Mouse (Mus musculus): ENCODE measurements around the gene Emilin3.
A peak's percentile ranks its signal among the peaks of the same experiment; 100 is the strongest.

The Emilin3 gene

DNA sequence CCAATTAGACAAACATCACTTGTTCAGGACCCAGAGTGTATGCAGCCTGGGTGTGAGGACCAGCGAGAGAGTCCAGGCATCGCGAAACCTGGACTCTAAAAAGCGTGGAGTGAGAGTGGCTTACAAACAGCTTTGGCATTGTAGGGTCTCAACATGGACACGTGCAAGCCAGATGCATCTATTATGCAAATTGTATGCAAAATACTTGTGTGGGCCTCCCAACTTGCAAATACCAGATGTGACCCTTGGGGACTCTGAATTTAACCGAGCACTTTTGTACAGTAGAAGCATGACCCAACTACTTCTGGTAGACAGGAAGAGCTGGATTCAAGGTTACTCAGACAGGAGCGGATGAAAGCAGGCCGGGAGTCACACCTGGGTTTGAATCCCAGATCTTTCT is 4.6 kb upstream of the Emilin3 start:
- DNase-seq (ENCODE audit: low spot score in 2 of 2): no peak

DNA sequence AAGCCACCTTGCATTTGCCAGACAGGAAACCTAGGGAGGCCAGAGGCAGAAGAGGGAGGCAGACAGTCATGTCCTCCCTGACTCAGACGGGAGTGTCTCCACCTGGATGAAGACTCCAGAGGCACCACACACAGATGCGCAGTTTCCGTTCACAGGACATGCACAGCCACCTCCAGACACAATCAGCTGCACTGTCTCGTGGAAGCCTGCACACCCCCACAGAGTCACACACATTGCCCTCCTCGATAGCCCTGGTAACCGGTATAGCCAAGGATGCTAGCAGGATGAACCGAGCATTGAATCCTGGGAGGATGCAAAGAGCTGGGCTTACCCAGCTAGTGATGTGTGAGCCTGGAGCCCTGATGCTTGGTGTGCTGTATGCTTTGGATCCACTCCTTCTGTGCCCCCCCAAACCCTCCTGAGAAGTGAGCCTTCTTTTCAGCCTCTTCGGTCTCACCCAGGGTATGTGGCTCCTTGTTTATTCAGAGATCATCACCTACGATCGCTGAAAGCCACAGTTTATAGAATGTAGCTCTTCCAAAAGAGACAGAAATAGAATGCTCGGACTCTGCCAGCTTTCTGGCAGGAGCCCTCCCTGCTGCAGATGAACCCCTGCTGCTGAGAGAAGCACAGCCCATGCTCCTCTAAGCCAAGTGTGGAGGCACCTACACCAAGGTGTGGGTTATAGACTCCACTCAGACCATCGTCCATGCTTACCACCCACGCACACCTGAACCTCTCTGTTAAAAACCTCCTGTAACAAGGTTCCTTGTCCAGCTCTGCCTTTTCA is 3.9 kb upstream of the Emilin3 start:
- no peak for DNase-seq (ENCODE audit: low spot score in 2 of 2)

DNA sequence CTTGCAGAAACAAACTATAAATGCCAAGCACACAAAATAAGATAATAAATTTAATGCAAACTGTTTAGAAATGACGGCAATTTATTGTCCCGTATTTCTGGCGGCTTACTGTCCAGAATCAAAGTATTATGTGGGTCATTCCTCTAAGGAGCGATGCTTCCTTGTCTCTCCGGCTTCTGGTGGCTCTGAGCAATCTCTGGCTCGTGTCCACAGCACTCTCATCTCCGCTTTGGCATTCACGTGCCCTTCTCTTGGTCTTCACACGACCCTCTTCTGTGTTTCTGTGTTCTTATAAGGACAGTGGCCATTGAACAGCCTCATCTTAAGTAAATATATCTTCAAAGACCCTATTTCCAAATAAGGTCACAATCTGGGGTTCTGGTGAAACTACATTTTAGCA is 2.5 kb upstream of the Emilin3 start:
- DNase-seq (ENCODE audit: low spot score in 2 of 2): no peak

DNA sequence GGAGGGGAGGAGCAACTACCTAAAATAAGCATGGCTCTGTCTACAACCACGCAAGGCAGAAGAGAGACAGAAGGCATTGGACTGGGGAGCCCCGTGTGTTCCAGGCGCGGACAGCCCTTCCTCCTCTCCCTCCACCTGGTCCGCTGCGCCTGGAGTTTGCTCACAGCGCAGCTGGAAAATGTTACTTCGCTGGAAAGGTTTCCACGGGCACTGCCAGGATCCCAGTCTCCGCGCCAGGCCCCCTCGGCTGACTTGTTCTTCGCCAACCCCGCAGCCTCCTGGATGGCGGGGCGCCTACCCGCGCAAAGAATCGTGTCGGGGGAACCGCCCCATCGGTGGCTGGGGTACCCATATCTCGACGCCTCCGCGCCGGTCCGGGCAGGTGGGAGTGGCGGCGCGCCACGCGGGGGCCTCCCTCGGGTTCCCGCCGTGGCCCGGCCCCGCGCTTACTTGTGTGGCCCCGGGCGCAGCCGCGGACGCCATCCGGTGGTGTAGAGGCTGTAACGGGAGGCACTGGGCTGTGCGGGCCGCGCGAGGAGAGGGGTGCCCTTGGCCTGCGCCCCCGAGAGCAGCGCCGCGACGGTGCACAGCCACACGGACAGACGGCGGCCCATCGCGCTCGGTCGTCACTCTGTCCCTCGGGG is 448 bp downstream of the Emilin3 start:
- no peak for DNase-seq (ENCODE audit: low spot score in 2 of 2)

DNA sequence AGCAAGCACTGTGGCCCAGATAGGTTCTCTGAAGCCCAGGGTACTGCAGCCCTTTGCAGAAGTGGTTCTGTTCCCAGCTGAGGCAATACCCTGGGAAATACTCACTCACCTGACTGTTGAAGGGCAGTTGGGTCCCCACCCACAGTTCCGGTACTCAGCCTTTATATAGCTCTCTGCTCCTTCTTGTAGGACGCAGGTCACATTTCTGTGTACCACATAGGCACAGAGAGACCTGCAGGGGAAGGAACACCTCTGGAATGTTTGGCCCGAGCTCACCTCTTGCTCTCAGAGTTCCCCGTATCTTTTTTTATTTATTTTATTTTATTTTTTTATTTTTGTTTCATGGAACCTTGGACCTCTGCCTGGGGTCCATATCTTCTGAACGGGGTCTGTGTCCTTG is 1.5 kb downstream of the Emilin3 start:
- DNase-seq (ENCODE audit: low spot score in 2 of 2): no peak

DNA sequence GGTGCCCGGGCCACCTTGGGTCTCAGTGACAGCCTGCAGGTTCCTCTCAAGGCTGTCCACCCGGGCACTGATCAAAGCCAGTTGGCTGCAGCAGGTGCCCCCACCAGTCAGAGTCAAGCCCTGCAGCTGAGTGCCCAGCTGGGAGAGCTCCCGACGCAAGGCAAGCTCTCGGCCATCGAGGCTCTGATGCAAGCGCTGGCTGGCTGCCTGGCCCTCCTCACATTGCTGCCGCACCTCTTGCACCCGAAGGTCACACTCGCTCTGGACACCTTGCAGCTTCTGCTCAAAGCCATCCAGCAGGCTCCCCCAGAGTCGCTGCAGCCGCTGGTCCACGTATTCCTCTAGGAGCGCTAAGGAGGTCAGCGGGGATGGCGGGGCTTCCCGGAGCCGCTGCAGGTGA is 3.5 kb downstream of the Emilin3 start:
- DNase-seq (ENCODE audit: low spot score in 2 of 2): no peak

DNA sequence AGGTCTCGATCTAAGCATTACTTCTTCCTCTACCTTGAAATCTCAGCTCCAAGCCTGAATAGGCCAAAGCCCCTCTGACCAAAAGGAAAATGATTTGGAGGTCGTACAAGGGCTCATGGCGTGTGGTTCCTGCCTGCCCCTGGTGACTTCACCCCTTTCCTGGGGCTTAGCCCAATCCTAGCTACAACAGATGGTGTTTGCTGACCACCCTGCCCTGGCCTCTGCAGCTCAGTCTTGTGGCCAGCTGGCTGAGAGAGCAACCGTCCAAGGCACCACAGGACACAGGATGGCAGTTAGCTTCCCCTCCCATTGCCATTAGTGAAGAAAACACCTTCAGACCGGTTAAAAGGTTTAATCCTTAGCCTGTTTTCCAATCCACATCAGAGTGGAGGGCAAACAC is 6.0 kb downstream of the Emilin3 start:
- no peak for DNase-seq (ENCODE audit: low spot score in 2 of 2)

DNA sequence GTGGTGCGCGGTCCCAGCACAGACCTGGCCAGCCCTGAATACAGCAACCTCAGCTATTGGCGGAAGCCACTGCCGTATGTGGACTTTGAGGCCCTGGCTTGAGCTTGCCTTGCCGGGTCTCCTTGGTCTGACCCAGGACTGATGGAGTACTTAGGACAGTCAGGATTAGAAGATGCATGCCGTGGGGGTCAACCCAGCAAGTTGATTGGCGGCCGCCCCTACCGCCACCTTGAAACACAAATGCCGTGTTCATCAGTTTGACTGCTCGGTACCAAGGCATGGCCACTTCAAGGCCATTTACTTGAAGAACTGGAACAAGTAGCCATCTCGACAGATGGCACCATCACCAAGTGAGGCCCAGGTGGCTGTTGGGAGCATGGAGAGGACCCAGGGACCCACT is 6.8 kb downstream of the Emilin3 start:
- DNase-seq (ENCODE audit: low spot score in 2 of 2): no peak

DNA sequence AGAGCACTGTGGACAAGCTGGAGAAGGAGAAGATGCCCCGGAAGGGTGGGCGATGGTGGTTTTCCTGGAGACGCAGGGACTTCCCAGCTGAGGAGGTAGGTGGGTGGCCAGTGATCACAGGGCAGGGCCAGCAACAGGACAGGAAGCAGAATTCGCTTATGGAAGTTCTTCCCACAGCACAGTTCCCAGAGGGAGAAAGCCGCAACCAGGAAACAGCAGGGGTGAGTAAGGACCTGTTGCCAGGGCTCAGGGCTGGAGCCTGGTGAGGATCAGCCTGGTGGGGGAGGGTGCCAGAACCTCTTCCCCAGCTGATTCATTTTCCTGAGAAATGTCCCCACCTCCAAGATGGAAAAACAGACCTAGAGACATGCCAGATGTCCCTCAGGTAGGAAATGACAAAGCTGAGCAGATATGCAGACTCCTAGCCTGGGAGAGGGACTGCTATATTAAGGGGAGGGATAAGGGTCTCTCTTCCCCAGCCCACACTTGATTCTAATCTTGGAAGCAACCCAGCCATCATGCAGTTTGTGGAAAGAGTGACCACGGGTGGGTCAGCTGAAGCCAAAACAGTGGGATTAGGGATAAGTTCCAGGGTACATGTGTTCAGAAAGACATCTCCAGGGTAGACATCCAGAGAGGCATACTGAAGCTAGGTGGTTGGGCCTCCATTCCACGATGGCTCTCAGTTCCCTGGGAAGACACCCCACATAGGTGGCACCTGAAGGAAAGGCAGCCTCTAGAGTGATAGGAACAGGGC is 10.3 kb downstream of the Emilin3 start:
- no peak for DNase-seq (ENCODE audit: low spot score in 2 of 2)

DNA sequence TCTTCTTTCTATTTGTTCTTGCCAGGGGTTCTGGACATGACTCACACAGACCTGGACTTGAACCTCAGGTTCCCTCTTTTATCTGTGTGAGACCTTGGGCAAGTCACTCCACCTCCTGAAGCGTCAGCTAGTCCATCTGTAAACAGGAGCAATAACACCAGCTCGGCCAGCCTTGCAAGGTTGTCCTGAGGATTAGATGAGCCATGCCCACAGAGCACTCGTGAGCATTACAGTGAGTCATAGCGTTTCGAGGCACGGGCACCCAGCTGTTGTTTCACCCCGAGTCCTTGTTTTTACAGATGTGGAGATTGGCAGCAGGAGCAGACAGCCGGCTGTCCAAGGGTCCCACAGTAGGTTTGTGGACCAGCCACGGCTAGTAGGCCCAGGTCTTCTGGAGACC is 20.4 kb downstream of the Emilin3 start:
- DNase-seq (ENCODE audit: low spot score in 2 of 2): no peak

DNA sequence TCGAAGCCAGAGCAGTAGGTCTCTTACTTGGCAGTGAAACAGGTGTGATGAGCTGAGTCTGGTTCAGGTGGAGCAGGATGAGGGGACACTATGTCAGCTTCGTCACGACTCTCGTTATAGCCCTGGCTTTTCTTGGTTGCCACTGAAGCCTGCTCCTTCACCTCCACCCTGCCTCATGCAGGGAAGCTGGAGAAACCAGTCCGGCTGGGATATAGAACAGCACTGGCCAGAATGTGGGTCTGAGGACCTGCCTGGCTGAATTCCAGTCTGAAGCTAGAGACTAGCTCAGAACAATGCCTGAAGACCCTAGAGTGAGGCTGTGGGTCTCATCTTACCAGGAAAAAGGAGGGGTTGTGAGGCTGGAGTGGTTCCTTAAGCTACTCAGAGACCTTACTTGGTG is 21.1 kb downstream of the Emilin3 start:
- no peak for DNase-seq (ENCODE audit: low spot score in 2 of 2)

DNA sequence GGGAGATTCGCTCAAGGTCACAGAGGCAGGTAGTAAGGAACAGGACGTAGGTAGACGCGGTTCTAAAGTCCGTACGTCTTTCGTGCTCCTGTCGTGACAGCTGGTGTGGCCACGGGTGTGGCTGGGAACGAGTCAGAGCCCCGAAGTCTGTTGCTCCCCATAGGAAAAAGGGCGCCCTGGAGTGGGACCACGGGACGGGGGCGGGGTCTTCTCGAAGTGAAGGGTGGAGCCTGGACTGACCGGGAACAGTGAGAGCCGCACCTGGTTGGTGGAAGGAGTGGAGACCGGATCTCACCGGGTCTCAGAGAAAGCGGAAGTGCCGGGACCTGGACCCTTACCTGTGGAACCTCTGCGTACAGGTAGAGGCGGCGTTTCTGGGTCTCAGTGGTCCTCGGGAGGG is 24.3 kb downstream of the Emilin3 start:
- DNase-seq (ENCODE audit: low spot score in 2 of 2): no peak

DNA sequence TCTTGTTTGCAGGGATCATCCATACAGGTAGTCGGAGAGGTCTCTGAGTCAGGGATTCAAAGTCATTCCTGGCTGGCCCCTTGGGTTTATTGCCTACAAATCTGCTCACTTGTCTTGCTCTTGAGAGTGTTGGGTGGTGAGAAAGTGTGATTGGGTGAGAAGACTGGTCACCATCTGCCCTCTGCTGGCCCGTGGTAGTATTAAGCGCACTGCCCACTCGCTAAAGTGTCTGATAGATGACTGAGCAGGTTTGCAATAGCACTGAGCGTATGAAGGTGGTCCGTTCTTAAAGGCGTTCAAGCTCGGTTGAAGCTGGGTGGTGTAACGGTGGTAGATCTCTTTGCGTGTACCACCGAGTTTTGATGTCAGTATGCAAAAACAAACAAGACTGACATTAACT is 24.8 kb downstream of the Emilin3 start:
- DNase-seq (ENCODE audit: low spot score in 2 of 2): peak; percentile 71 to 80

DNA sequence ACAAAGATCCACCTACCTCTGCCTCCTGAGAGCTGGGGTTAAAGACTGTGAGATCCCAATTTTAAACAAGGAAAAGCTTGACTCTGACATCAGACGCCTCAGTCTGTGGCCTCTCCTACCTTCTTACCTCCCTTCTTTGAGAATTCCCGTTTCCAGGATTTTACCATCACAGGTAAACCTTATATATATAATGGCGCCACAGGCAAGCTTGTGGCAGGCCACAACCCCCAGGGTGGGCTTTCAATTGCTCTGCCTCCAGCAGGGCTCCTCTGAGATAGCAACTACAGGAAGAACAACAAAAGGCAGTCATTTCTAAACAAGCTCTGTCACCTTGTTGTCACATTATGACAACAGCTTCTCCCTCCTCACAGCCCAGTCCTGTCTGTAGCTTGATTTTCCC is 25.9 kb downstream of the Emilin3 start:
- no peak for DNase-seq (ENCODE audit: low spot score in 2 of 2)

DNA sequence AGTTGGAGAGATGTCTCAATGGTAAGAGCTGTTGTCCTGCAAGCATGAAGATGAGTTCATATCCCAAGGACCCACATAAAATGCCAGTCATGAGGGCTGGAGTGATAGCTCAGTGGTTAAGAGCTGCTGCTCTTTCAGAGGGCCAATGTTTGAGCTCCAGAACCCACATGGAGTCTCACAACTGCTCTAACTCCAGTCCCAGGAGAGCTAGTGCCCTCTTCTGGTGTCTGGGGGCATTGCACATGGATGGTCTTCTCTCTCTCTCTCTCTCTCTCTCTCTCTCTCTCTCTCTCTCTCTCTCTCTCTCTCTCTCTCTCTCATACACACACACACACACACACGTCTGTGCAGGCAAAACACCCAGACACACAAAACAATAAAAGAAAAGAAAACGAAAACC is 27.3 kb downstream of the Emilin3 start:
- DNase-seq (ENCODE audit: low spot score in 2 of 2): no peak

DNA sequence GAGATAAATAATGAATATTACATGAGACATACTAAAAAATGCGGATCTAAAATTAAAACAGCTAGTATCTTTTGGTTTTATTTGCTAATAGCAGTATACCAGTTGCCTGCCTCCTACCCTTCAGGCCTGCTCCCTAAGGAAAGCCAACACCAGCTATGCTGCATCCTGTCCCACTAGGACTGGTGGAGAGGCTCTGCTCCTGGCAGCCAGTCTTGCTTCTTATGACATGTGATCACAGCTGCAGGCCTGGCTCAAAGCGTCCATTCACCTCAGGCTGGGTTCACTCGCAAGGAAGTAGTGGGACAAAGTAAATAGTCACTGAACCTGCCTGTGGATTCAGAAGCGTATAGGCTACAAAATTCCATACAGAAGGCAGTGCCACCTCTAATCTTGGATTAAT is 28.2 kb downstream of the Emilin3 start:
- DNase-seq (ENCODE audit: low spot score in 2 of 2): no peak

DNA sequence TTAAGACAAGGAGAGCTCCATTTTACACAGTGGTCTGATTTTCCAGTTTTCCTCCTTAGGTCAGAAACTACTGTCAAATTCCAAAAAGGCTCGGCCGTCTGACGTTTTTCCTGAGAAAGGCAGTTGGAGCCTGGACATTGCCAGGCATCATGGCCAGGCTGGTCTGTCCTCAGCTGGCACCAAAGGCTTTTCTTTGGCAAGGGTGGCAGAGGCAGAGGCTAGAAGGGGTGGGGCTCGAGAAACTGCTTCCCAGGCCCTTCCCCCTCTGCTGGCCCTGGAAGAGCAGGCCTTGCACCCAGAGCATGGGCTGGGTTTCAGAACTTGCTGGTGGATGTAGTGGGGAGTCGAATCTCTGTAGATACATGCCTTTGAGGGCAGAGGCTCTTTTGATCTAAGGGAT is 29.7 kb downstream of the Emilin3 start:
- no peak for DNase-seq (ENCODE audit: low spot score in 2 of 2)

DNA sequence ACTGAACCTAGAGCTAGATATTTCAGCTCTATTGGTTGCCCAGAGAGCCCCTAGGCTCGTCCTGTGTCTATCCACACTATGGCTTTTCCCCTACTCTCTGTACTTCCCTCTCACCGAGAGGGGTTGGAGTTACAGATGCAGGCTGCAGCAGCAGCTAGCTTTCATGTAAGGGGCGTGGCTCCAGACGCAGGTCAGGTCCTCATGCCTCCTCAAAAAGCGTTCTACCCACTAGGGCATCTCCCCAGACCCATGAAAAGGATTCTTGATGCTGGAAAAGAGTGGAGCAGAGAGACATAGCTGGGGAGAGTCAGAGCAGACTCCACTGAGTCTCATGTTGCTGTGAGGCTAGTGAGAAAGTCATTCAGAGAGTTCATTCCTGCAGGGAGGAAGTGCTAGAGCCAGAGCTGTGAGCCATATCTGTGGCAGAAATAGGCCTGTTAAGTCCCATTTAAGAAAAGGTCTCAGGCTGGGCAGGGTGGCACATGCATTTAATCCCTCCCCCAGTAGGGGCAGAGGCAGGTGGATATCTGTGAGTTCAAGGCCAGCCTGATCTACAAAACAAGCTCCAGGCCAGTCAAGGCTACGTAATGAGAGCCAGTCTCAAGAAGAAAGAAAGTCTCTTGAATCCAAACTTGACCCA is 30.5 kb downstream of the Emilin3 start:
- no peak for DNase-seq (ENCODE audit: low spot score in 2 of 2)

DNA sequence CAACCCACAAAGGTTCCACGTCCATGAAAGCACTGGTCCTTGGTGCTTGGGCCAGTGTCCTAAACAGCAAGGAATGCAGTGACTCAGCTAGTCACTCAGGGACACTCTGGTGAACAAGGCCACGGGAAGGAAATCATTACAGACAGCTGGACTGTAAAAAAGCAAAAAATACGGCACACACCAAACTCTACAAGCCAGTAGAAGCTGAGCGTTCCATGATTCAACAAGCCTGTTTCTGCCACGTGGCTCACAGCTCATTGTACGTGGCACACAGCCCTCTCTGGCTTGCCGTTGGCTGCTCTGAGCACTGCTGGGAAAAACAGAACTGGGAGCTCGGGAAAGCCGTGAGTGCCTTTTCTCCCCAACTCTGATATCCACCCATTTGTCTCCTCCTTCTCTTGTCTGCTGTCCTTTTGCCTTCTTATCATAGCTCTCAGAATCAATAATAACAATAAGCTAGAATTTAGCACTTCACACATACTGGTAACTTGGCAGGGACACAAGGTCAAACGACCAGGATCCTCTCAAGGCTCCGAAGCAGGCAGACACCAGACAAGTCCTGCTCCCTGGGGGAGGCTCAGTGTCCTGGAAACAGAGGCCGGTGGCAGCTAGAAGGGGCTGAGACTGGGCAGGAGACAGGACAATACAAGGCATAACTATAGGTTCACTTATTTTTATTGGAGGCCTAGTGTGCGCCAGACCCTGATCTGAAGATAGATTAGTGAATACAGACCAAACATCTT is 31.5 kb downstream of the Emilin3 start, which contains the start of gene Lpin3:
Gene Lpin3, plus strand, starts transcription at position 218 of the 743 bp plus-strand sequence.
- peak in 1 of 2 experiments; percentile 9 for DNase-seq (ENCODE audit: low spot score in 2 of 2)

DNA sequence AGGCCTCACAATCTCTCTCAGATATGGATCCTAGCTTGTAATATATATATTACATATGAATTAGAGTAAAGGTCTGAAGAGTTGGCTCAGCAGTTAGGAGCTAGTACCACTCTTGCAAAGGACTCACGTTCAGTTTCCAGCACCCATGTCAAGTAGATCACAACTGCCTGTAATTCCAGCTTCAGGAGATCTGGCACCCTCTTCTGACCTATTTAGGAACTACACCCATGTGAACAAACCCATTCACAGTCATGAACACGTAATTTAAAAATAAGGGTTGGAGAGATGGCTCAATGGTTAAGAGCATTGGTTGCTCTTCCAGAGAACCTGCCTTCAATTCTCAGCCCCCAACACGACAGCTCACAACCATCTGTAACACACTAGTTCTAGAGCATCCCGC is 36.0 kb downstream of the Emilin3 start:
- DNase-seq (ENCODE audit: low spot score in 2 of 2): no peak

DNA sequence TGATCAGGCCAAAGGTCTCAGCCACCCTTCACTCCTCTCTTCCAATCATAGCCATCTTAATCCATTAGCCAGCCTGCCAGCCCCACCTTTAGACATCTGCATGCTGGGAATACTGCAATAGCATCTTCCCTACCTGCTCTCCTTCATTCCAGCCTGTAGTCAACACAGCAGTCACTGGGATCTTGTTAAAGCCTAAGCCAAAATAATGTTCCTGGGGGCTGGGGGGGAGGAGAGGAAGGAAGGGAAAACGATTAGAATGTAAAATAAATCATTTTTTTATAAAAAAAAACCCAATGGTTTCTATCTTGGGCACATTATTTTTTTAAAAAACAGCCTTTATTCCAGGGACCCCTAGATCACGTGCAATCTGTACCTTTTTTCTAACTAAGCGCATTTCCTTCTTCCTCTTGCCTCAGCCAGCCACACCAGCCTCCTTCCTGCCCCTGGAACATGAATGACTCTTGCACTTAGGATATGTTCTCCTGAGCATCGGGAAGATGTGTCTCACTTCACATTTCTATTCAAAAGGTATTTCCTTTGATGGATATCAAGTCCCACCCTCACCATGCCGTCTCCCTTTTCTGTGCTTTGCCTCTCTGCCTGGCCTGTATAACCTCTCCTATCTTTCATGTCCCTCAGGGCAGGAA is 37.8 kb downstream of the Emilin3 start:
- DNase-seq (ENCODE audit: low spot score in 2 of 2): no peak

Data from frontal cortex, postnatal 14 days (tissue).